Mouse (Mus musculus): ENCODE data around the gene Wwox. TPM values are rescaled to one million over a fixed set of nuclear protein-coding genes. Genes with fewer than 3 reads are reported as not detected.

Gene Wwox
- total RNA-seq, 1 experiment = 12.5 TPM

GRCm38 (mm10) chr8:114421544-114421943 lies 17.9 kb upstream of the Wwox start:
- Histone ChIP-seq H3K27ac (ENCODE audit: insufficient read depth, low read depth, low read length, poor library complexity, severe bottlenecking) (no peak overlapping the region), H3K9ac (ENCODE audit: insufficient read depth, low read depth, low read length, poor library complexity, severe bottlenecking) (no peak overlapping the region), H3K4me1 (ENCODE audit: control insufficient read depth in 2 of 2, insufficient read depth in 2 of 2, low read length in 2 of 2, poor library complexity in 1 of 2) (no peaks in the 10 kb centered on the region), H3K36me3 (ENCODE audit: control insufficient read depth, insufficient read depth, low read length, poor library complexity, severe bottlenecking) (no peaks in the 10 kb centered on the region), H3K9me3 (ENCODE audit: control insufficient read depth, insufficient read depth, low read depth, low read length) (no peaks in the 10 kb centered on the region), H3K4me3 (ENCODE audit: insufficient read depth in 1 of 2, low read depth in 1 of 2, low read length in 2 of 2, poor library complexity in 1 of 2, severe bottlenecking in 1 of 2) (no peak overlapping the region)
- no peak for DNase-seq (ENCODE audit: low read depth, low spot score)
- no peak for TF ChIP-seq MAFK (IDR thresholded peaks at IDR 0.05; ENCODE audit: insufficient read depth, low read depth, low read length)
- in situ Hi-C loops (cut with MboI; ENCODE audit: low sequenced_read_pairs in 2 of 2, unreplicated experiment in 2 of 2) = no loop called here

- in situ Hi-C loops (cut with MboI; ENCODE audit: low sequenced_read_pairs in 2 of 2, unreplicated experiment in 2 of 2) = loop anchor here (5.0 to 10.0 kb wide), 3 partner anchors 361 to 773 kb away; no protein-coding TSS in a partner anchor
- TF ChIP-seq HCFC1 (IDR thresholded peaks at IDR 0.05; ENCODE audit: borderline replicate concordance, insufficient read depth, low read length) (no peak), ZC3H11A (IDR thresholded peaks at IDR 0.05; ENCODE audit: borderline replicate concordance, low read depth, low read length) (peak; percentile 38; the same call in 1 of the 2 replicates)
- peak; percentile 41 for DNase-seq (ENCODE audit: low read depth, low spot score)
These were observed 1.2 kb upstream of the Wwox start for GRCm38 (mm10) chr8:114438236-114438635.

GRCm38 (mm10) chr8:114440205-114440589 lies 742 bp downstream of the Wwox start:
- peak overlapping the region; percentile 91 for H3K9ac ChIP-seq (ENCODE audit: insufficient read depth, low read depth, low read length, poor library complexity, severe bottlenecking)
- no peak overlapping the region for H3K27ac ChIP-seq (ENCODE audit: insufficient read depth, low read depth, low read length, poor library complexity, severe bottlenecking)
- 0 out of 4 replicates have a peak, but pooled peaks cover 0 to 2% of the 10 kb centered on the region in 2 experiments for H3K4me1 ChIP-seq (ENCODE audit: control insufficient read depth in 2 of 2, insufficient read depth in 2 of 2, low read length in 2 of 2, poor library complexity in 1 of 2)
- H3K36me3 ChIP-seq (ENCODE audit: control insufficient read depth, insufficient read depth, low read length, poor library complexity, severe bottlenecking) = no peaks in the 10 kb centered on the region
- no peak for TF ChIP-seq MAFK (IDR thresholded peaks at IDR 0.05; ENCODE audit: insufficient read depth, low read depth, low read length)
- TF ChIP-seq ZC3H11A (IDR thresholded peaks at IDR 0.05; ENCODE audit: borderline replicate concordance, low read depth, low read length) = no peak
- no peak for TF ChIP-seq CHD2 (IDR thresholded peaks at IDR 0.05; ENCODE audit: low read depth, low read length)
- no peak for TF ChIP-seq HCFC1 (IDR thresholded peaks at IDR 0.05; ENCODE audit: borderline replicate concordance, insufficient read depth, low read length)
- no peak for TF ChIP-seq ZNF384 (IDR thresholded peaks at IDR 0.05; ENCODE audit: low read depth, low read length)
- H3K9me3 ChIP-seq (ENCODE audit: control insufficient read depth, insufficient read depth, low read depth, low read length) = no peaks in the 10 kb centered on the region
- DNase-seq (ENCODE audit: low read depth, low spot score) = no peak
- in situ Hi-C loops (cut with MboI; ENCODE audit: low sequenced_read_pairs in 2 of 2, unreplicated experiment in 2 of 2) = no loop called here
- peak overlapping the region; percentile 76 to 94 for H3K4me3 ChIP-seq (ENCODE audit: insufficient read depth in 1 of 2, low read depth in 1 of 2, low read length in 2 of 2, poor library complexity in 1 of 2, severe bottlenecking in 1 of 2)

More at GRCm38 (mm10) chr8:114438236-114438635, 1.2 kb upstream of the Wwox start:
- Histone ChIP-seq H3K9me3 (ENCODE audit: control insufficient read depth, insufficient read depth, low read depth, low read length) (no peaks in the 10 kb centered on the region), H3K36me3 (ENCODE audit: control insufficient read depth, insufficient read depth, low read length, poor library complexity, severe bottlenecking) (no peaks in the 10 kb centered on the region), H3K9ac (ENCODE audit: insufficient read depth, low read depth, low read length, poor library complexity, severe bottlenecking) (no peak overlapping the region), H3K4me3 (ENCODE audit: insufficient read depth in 1 of 2, low read depth in 1 of 2, low read length in 2 of 2, poor library complexity in 1 of 2, severe bottlenecking in 1 of 2) (no peak overlapping the region), H3K4me1 (ENCODE audit: control insufficient read depth in 2 of 2, insufficient read depth in 2 of 2, low read length in 2 of 2, poor library complexity in 1 of 2) (0 out of 4 replicates have a peak, but pooled peaks cover 0 to 2% of the 10 kb centered on the region in 2 experiments), H3K27ac (ENCODE audit: insufficient read depth, low read depth, low read length, poor library complexity, severe bottlenecking) (no peak overlapping the region)

- Histone ChIP-seq H3K4me3 (ENCODE audit: insufficient read depth in 1 of 2, low read depth in 1 of 2, low read length in 2 of 2, poor library complexity in 1 of 2, severe bottlenecking in 1 of 2) (no peak overlapping the region), H3K36me3 (ENCODE audit: control insufficient read depth, insufficient read depth, low read length, poor library complexity, severe bottlenecking) (no peaks in the 10 kb centered on the region), H3K9me3 (ENCODE audit: control insufficient read depth, insufficient read depth, low read depth, low read length) (no peaks in the 10 kb centered on the region), H3K9ac (ENCODE audit: insufficient read depth, low read depth, low read length, poor library complexity, severe bottlenecking) (no peak overlapping the region), H3K27ac (ENCODE audit: insufficient read depth, low read depth, low read length, poor library complexity, severe bottlenecking) (no peak overlapping the region), H3K4me1 (ENCODE audit: control insufficient read depth in 2 of 2, insufficient read depth in 2 of 2, low read length in 2 of 2, poor library complexity in 1 of 2) (0 out of 4 replicates have a peak, but pooled peaks cover 0 to 2% of the 10 kb centered on the region in 2 experiments)
- in situ Hi-C loops (cut with MboI; ENCODE audit: low sequenced_read_pairs in 2 of 2, unreplicated experiment in 2 of 2) = no loop called here
- no peak for TF ChIP-seq MAFK (IDR thresholded peaks at IDR 0.05; ENCODE audit: insufficient read depth, low read depth, low read length)
- no peak for TF ChIP-seq ZNF384 (IDR thresholded peaks at IDR 0.05; ENCODE audit: low read depth, low read length)
- TF ChIP-seq ZC3H11A (IDR thresholded peaks at IDR 0.05; ENCODE audit: borderline replicate concordance, low read depth, low read length) = no peak
- no peak for TF ChIP-seq CHD2 (IDR thresholded peaks at IDR 0.05; ENCODE audit: low read depth, low read length)
- no peak for TF ChIP-seq HCFC1 (IDR thresholded peaks at IDR 0.05; ENCODE audit: borderline replicate concordance, insufficient read depth, low read length)
- peak; percentile 67 for DNase-seq (ENCODE audit: low read depth, low spot score)
These were observed 2.2 kb downstream of the Wwox start for GRCm38 (mm10) chr8:114441616-114442015.

GRCm38 (mm10) chr8:114446884-114447283 lies 7.4 kb downstream of the Wwox start:
- Histone ChIP-seq H3K27ac (ENCODE audit: insufficient read depth, low read depth, low read length, poor library complexity, severe bottlenecking) (no peak overlapping the region), H3K4me3 (ENCODE audit: insufficient read depth in 1 of 2, low read depth in 1 of 2, low read length in 2 of 2, poor library complexity in 1 of 2, severe bottlenecking in 1 of 2) (no peak overlapping the region), H3K9me3 (ENCODE audit: control insufficient read depth, insufficient read depth, low read depth, low read length) (no peaks in the 10 kb centered on the region), H3K36me3 (ENCODE audit: control insufficient read depth, insufficient read depth, low read length, poor library complexity, severe bottlenecking) (peaks cover 10% of the 10 kb centered on the region), H3K4me1 (ENCODE audit: control insufficient read depth in 2 of 2, insufficient read depth in 2 of 2, low read length in 2 of 2, poor library complexity in 1 of 2) (no peaks in the 10 kb centered on the region), H3K9ac (ENCODE audit: insufficient read depth, low read depth, low read length, poor library complexity, severe bottlenecking) (no peak overlapping the region)
- DNase-seq (ENCODE audit: low read depth, low spot score) = no peak
- TF ChIP-seq CHD2 (IDR thresholded peaks at IDR 0.05; ENCODE audit: low read depth, low read length) = no peak
- TF ChIP-seq ZNF384 (IDR thresholded peaks at IDR 0.05; ENCODE audit: low read depth, low read length) = no peak
- TF ChIP-seq MAFK (IDR thresholded peaks at IDR 0.05; ENCODE audit: insufficient read depth, low read depth, low read length) = no peak
- TF ChIP-seq HCFC1 (IDR thresholded peaks at IDR 0.05; ENCODE audit: borderline replicate concordance, insufficient read depth, low read length) = no peak
- no peak for TF ChIP-seq ZC3H11A (IDR thresholded peaks at IDR 0.05; ENCODE audit: borderline replicate concordance, low read depth, low read length)
- in situ Hi-C loops (cut with MboI; ENCODE audit: low sequenced_read_pairs in 2 of 2, unreplicated experiment in 2 of 2) = no loop called here

Measured in ES-E14 (cell line).